Mouse (Mus musculus): ENCODE measurements at regions not wholly inside any gene's neighbourhood (a gene's known extent, or its start where the extent isn't known, plus 50 kb on each side); places are given as distances from the start of the nearest gene placed in this dataset.

DNA sequence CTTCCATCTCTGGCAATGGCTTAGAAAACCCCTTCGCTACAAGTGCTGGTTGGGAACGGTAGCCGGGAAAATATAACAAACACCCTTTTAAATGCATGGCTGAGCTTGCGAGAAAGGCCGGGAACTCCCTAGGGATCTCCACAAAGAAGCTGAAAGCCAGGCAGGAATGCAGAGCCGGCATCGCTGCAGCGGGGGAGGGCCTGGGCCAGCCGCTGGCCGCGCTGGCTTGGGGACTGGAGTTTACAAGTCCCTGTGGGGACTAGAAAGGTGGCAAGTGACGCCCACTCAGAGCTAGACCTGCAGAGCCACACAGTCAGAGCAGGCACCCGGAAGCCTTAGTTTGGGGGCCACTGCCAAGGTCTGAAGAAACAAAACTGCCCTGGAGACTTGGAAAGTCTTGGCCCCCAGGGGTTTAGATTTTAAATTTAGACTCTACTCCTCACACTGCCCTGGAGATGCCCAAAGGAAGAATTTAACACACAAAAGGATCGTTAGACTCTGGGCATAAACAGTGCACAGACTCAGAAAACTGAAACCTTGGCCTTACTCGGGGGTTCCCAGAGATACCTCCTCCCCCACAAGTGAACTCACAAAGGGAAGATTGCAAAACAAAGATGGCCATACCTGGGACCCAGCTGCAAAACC lies 59.4 kb downstream of the 1700001O22Rik start:
- DNase-seq (ENCODE audit: low read depth) = peak; percentile 36

DNA sequence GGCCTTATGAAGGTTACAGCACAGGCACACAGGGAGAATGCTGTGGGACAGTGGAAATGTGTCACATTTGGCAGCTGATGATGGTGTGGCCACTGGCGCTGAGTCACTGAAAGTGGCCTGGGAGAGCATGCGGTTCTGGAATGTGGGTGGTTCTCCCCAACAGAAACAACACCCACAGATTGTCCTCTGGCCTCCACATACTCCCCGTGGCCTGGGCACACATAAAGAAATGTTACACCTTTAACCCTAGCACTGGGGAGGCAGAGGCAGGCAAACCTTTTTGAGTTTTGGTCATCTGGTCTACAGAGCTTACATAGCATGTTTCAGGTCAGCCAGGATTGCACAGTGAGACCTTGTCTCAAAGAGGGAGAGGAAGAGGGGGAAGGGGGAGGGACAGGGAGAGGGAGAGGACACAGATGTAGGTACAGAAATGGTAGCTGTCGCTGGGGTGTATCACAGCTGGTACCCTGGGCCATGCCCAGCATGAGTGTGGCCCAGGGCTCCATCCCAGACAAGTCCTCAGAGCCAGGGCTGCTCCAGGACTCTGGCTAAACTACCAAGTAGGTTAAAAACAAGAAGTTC lies 60.1 kb downstream of the 1700001O22Rik start:
- no peak for DNase-seq (ENCODE audit: low read depth)

DNA sequence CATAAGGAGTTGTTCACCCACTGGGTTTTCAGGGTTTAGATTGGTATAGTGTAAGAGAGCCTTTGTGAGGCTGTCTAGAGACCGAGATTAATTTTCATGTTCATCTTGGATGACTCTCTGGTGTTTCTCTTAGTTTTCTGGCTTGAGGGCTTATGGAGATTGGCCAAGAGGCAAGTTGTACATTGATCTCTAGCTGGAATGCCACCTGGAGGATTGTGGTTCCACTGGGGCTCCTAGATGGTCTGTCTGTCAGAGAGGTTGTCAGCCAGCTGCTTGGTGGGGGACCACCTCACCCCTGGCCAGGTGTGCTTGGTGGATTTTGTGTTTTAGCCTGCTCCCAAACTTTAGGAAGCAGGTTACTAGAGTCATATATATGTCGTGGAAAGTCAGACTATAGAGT lies 62.0 kb downstream of the 1700001O22Rik start:
- DNase-seq (ENCODE audit: low read depth) = no peak

DNA sequence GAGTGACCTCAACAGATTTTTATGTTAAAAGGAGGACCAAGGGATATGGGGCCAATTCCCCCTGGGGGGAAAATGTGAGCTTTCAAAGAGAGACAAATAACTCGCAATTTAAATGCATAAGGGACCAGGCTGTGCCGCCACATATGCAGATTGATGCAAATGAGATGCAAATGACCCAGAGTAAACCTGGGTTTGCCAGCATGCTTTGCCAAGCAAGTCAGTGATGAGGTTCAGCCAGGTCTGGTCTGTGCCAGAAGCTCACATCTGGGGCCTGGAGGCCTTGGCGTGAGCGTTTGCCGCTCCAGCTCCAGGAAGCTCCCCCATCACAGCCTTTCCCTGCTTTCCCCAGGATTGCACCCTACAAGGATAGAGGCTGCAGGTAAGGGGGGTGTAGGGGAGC lies 65.7 kb downstream of the 1700001O22Rik start:
- DNase-seq (ENCODE audit: low read depth) = no peak

DNA sequence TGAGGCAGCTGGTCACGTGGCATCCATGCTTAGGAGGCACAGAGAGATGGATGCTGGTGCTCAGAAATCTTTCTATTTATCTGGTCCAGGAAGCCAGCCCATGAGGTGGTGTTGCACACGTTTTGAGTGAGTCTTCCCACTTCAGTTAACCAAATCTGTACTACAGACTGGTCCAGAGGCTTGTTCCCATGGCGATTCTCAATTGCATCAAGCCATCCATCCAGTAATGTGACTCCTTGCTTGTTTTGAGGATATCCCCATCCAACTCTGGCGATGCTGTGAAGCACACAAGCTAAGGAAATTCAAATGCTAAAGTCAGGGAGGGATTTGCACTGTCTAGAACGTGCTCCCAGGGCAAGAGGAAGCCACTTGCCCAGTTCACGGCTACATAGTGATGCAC lies 66.8 kb downstream of the 1700001O22Rik start:
- no peak for DNase-seq (ENCODE audit: low read depth)

DNA sequence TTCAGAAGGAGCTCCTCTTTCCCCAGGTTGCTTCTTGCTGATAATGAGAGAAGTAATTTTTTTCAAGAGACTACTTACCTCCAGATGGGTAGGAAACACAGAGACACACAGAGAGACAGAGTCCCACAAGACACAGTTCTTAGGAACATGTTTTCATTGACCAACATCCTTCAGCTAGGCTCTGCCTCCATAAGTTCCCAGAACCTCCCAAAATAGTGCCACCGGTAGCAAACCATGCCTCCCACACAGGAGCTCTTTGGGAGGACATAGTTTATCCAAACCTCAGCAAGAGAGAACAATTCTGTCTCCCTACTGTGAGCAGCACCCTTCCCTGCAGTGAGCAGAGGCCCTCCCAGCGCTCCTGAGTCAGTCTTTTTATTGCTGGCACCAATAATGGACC lies 67.2 kb downstream of the 1700001O22Rik start:
- no peak for DNase-seq (ENCODE audit: low read depth)

DNA sequence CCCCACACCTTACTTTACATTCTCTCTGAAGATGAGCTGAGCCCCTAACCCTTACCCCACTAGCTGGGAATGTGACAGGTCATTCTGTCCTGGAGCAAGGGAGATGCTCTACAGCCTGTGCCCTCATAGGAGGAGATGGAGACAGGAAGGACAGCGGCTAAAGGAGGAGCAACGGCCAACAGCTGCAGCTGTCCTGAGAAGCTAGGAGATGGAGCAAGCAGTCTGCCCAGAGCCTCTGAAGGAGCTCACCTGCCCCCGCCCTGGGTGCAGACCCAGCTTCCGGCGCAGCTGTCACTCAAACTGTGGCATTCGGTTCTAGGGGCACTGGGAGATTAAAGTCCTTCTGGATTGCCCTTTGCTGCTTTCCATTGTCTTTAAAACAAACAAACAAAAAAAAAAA lies 69.6 kb downstream of the 1700001O22Rik start:
- DNase-seq (ENCODE audit: low read depth) = no peak

DNA sequence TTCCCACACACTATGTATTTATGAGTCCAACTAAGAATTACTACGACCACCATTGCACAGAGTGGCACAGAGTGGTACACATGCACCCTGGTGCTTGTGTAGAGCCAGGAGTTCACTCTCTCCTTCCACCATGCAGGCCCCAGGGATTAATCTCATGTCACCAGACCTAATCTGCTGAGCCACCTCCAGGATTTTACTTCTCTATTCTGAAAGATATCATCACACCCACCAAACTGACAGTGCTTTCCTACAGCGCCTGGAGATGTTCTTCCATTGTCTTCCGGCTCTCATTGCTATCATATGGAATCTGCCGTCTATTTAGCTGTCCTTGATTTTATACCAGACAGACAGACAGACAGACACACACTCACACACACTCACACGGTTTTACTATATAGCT lies 71.6 kb downstream of the 1700001O22Rik start:
- no peak for DNase-seq (ENCODE audit: low read depth)

DNA sequence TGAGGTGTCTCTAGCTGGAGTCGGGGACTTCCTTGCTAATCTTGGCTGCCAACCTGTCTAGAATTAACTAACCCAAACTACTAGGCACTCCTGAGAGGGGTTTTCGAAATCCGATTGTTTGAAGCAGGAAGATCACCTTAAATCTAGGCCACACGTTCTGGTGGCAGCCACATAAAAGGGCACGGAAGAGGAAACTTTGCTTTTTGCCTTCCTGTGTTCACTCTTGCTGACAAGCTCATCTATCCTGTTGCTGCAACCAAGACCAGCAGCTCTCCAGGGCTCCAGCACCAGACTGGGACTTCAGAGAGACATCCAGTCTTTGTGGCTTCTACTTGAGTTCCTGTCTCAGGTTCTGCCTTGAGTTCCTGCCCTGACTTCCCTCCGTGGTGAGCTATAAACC lies 75.5 kb downstream of the 1700001O22Rik start:
- peak; percentile 49 for DNase-seq (ENCODE audit: low read depth)

DNA sequence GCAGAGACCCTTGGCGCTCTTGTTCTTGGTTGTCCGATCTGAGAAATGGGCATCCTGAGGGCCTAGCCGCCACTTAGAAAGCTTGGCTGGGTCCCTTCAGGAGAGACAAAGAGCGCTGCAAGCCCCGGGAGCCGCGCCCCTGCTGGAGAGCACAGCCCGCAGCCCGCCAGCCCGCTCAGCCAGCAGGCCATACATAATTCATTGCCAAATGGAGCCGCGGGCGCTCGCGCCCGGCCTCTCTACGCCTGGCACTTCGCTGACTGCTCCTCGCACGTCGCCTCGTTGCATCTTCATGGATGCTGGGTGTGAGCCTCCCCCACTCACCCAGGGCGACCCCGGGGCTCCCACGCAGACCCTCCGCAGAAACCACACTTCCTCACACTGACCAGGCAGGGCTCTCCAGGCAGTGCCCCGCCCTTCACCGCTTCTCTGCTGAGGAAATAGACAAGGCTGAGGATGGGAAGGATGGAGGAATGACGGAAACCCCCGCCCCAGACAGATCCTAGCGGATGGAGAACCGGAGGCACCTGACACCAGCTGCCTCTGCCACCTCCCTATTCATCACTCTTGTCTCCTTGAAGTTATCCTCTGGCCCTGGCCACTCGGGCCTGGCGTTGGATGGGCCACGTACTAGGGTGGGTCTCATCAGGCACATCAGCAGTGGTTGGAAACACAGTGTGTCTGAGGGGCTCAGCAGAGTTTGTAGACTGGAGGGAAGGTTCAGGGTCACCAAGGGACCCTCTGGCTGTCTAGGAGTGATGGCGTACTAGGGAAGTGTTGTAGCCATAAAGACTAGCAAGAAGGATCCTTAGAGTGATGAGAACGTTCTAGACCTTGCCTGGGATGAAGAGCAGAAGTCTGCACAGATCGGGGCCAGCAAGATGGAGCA lies 77.6 kb downstream of the 1700001O22Rik start:
- no peak for DNase-seq (ENCODE audit: low read depth)

DNA sequence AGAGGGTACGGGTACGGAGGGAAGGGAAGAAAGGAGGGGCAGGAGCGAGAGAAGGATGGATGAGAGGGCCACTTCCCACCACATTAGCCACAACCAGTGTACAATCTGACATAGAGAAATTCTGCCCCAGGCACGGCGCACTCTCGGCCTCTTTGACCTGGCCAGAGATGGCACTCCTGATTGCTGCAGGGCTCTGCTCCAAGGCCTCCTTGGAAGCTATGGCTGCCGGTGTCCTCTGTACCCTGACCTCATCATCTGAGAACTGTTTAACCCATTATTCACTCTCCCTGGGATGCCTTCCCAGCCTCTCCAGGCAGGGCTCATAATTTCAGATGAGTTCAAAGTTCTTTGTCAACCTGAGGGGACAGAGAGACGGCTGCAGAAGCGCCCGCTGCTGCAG lies 78.3 kb downstream of the 1700001O22Rik start:
- DNase-seq (ENCODE audit: low read depth) = no peak

DNA sequence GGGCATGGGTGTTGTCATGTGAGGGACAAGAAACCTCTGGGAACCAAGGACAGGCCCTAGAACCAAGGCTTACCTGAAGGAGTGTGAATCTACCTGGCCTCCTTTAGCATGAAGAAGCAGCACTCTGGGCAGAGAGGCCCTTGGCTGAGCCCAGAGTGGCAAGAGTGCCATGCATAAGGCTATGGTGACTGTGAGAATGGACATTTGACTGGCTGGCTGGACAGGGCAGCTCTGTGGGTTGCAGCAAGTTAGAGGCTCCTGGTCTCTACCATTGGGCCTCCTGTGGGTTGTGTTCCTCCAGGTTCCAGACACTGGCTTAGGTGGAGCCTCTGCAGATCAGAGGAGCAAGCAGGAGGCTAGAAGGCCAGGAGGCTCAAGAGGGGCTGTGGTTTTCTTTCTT lies 78.9 kb downstream of the 1700001O22Rik start:
- DNase-seq (ENCODE audit: low read depth) = no peak

DNA sequence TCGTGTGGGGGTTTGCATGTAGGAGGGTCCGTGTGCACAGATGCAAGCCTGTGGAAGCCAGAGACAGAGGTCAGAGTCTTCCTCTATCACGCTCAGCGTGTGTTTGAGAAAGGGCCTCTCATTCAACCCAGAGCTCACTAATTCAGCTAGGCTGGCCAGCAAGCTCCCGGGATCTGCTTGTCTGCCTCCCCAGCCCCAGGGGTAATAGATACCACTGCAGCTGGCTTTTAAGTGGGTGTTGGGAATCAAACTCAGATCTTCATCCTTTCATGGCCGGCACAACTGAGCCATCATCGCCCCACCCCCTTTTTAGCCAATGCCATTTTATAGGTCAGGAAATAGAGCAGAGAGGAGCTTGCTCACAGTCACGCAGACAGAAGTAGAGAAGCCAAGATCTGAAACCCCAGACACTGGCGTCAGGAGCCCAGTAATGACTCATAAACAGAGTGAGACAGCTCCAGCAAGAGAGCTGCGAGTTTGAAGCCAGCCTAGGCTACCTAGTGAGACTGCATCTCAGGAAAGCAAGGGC lies 80.3 kb downstream of the 1700001O22Rik start:
- DNase-seq (ENCODE audit: low read depth) = peak; percentile 56

DNA sequence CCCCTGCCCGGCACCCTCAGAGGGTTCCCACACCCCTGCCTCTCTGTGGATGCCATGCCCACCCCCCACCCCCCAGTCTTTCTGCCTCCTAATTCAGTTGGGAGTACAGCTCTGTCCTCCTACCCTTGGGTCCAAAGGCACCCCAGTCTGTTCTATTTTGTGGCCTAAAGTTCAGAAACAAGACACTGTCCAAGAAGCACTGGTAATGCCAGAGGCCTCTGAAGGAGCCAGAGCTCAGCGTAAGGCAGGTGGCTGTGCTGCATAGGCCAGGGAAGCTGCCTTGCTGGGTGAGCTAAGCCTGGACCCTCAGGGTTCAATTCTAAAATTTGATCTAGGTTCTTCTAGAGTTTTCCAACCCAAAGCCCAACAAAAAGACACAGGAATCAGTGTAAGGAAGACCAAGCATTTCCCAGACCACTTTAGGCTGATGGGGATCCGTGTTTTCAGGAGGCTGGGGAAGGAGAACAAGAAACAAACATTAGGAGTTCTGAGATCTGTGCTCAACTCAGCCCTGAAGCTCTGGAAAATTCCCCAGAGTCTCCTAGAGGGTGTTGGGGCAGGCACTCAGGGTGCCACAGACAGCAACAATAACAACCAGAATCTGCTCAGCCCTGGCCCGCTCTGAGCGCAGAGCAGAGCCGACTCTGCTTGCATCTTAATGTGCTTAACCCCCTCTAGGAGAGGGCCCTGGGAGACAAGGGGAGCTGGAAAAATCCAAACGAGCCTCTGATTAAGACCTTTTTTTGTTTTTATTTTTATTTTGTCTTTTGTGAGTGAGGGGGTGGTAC lies 81.0 kb downstream of the 1700001O22Rik start:
- DNase-seq (ENCODE audit: low read depth) = no peak

DNA sequence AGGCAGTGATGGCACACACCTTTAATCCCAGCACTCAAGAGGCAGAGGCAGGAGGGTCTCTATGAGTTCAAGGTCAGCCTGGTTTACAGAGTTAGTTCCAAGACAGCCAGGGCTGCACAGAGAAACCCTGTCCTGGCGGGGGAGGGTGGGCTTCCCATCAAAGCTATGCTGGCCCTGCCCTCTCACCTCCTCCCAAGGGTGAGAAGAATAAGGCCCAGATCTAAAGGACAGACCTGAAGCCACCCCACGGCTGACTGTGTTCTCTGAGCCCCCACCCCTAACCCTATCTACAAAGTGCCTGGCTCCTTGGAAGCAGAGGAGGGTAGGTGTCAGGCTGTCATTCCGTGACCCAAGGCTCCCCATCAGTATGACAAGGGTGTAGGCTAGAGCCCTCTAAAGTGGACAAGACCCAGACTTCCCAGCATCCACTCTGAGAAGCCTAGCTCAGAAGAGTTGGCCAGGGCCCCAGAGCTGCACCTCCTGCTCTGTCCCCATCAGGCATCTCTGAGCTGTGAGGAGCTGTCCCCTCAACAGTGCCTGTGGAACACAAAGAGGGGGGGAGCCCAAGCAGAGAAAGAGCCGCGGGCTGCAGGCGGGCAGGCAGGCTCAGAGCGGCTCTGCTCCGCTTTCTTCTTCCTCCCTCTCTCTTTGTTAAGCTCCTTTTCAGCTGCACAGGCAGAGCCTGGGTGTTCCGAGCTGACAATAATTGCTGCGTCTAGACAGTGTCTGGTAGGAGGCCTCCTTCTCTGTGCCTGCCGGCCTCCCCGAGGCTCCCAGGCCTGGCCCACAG lies 81.8 kb downstream of the 1700001O22Rik start:
- no peak for DNase-seq (ENCODE audit: low read depth)

DNA sequence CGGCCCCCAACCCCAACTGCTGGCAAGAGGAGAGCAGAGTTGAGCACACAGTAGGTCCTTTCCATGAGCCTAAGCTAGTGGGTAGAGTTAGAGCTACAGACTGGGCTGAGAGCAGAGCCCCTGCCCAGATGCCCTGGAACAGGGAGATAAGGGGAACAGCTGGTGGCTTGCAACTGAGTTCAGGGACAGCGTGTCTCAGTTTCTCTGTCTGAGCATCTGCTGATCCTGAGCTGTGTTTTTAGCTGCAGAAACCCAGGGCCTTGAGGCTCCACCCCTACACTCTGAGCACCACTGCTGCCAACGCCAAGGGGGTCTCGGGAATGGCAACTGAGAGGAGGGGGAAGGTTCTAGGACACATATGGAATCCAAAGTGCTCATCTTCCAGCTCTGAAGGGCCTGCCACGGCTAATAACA lies 82.4 kb downstream of the 1700001O22Rik start:
- no peak for DNase-seq (ENCODE audit: low read depth)

DNA sequence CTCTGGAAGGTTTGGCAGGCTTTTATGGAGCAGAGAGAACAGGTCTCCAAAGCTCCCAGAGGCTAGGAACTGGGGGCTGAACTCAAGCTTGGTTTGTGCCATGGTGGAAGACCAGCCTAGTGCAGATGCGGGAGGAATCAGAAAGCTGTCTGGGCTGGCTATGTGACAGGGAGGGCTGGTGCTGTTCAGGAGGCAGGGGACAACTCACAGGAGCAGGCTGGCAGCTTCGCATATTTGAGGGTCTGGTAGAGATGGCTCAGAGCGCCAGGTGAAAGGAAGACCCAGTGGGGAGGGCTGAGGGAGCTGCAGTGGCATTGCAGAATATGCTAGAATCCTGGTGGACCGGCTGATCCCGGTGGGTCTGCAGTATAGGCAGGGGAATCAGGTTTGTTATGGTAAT lies 83.2 kb downstream of the 1700001O22Rik start:
- DNase-seq (ENCODE audit: low read depth) = no peak

DNA sequence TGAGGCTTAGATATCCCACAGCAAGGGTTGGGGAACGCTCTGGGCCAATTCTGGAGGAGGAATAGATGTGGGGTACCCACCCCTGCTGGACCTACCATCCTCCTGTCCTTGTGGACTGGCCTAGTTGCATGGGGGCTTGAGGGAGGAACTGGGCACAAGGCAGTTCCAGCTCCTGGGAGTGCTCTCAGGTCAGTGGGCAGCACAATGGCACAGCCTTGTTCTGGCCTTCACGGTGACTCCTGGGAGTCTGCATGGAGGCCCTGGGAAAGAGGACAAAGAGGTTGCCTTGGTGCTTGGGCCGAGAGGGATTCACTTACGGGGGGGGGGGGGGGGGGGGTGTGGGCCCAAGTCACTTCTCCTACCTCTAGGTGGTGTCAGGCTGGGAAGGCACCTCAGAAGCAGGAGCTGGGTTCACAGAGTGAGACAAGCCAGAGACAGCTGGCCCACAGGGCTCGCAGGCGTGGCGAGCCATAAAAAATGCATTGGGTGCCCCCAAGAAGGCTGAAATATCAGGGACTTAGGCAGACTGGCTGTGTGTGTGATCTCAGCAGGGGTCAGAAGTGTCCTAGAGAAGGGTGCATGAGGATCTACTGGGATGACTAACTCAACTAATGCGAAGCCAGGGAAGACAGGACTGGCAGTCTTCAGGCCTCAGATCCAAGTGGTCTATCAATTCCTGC lies 83.7 kb downstream of the 1700001O22Rik start:
- no peak for DNase-seq (ENCODE audit: low read depth)

DNA sequence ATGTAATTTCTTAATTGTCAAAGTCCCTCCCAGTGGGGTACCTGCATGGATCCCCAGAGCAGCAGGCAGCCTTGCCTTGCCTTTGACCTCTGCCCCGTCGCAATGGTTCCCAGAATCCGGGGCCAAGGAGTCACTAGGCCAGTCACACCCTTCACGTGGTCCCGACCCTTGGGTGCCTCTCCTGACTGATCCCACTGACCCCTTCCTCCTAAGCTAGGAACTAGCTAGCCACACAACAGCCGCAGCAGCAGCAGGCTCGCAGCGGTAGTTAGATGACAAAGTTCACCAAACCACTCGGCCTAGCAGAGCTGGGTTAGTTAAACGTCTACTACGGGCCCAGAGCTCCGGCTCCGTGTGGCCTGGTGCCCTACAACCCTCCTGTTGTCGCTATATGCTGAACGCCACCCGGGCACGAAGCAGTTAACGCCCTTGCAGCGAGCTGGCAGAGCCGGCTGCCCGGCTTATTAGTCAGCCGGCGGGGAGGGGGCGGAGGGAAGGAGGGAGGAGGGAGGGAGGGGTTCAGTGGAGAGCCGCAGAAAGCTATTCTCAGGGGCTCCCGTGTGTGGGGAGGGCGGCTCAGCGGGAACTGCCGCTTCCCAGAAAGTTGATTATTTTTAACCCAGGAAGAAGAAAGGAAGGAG lies 84.6 kb downstream of the 1700001O22Rik start:
- DNase-seq (ENCODE audit: low read depth) = peak; percentile 82

DNA sequence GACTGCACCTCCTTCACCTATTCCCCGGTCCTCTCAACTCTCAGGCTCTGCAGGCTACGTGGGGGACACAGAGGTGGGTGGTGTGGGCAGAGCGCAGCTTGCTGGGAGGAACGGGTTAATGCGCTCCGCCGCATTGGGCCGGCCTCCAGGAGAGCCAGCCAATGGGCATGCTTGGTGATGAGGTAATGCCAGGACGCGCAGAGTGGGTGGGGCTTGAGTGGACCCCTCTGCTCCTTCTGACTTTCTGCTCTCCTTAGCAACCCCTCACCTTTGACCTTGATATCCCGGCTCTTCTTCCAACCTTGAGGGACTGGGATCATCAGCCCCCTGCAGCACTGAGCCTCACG lies 85.2 kb downstream of the 1700001O22Rik start:
- peak; percentile 88 for DNase-seq (ENCODE audit: low read depth)

Measured in induced T-regulatory cell, adult 2 months (primary cell).